Comparison of ENCODE assay signal across 8 mouse cellular contexts in genomic region chr16:30539433-30539832, GRCm38 (mm10). TPM values are rescaled to one million over a fixed set of nuclear protein-coding genes. Genes with fewer than 3 reads are reported as not detected.
DNase-seq lines count a peak whose midpoint lies in the region; ATAC-seq and TF ChIP-seq lines count a peak whose summit lies in the region.

No protein-coding gene starts in this region.

- no peaks in the 10 kb centered on the region for H3K4me1 ChIP-seq in hindbrain, postnatal 0 days (ENCODE audit: insufficient read depth, low read length)

- in situ Hi-C loops in Patski (cut with MboI; ENCODE audit: low pct_unique_long_range_greater_than_20kb), result loop anchor here (5.0 kb wide), 1 partner anchor 813 kb away; no protein-coding TSS in a partner anchor

- H3K27ac ChIP-seq in gastrocnemius, adult 2 months, result no peak overlapping the region
- H3K27ac ChIP-seq in hindbrain, postnatal 0 days, result no peak overlapping the region

- H3K9ac ChIP-seq in hindbrain, postnatal 0 days (replicated peaks; ENCODE audit: low read length), result no peak overlapping the region

- no peak overlapping the region for H3K4me3 ChIP-seq in gastrocnemius, adult 2 months
- no peak overlapping the region for H3K4me3 ChIP-seq in hindbrain, postnatal 0 days (ENCODE audit: low read length)

- H3K9me3 ChIP-seq in hindbrain, postnatal 0 days (ENCODE audit: low read length), result no peaks in the 10 kb centered on the region

- intact Hi-C loops in gastrocnemius, adult 2 months (cut with DNase I), result no loop called here

- 26% methylated on average over 10 of the region's 10 CpGs for WGBS in hindbrain, postnatal 0 days

- ATAC-seq in Patski, result no peak
- peak; percentile 77 for ATAC-seq in erythroblast, adult 5-6 weeks (replicated peaks; ENCODE audit: low FRiP score, poor library complexity, severe bottlenecking)
- ATAC-seq in hindbrain, postnatal 0 days, result no peak

- TF ChIP-seq CTCF in gastrocnemius, adult 2 months (IDR thresholded peaks at IDR 0.05), result peak; percentile 84
- peak; percentile 80 for TF ChIP-seq CTCF in Patski (IDR thresholded peaks at IDR 0.05)
- TF ChIP-seq CTCF in hindbrain, postnatal 0 days (IDR thresholded peaks at IDR 0.05; ENCODE audit: low read depth), result peak; percentile 83

- H3K36me3 ChIP-seq in hindbrain, postnatal 0 days (ENCODE audit: insufficient read depth, low read length), result peaks cover 4% of the 10 kb centered on the region

- DNase-seq in gastrocnemius, adult 2 months, result peak; percentile 68
- no peak for DNase-seq in gastrocnemius, adult 8-10 months (ENCODE audit: low spot score in 2 of 2)
- DNase-seq in 3134 (ENCODE audit: extremely low read depth, insufficient read length, low spot score) (peak; percentile 35), Patski (ENCODE audit: low read depth, low spot score) (no peak)
- peak; percentile 64 for DNase-seq in hindbrain, postnatal 0 days (ENCODE audit: low spot score)
- DNase-seq in mesoderm, embryonic 11.5 days (ENCODE audit: low read depth, low spot score), result peak; percentile 73
- no peak for DNase-seq in frontal cortex, postnatal 25 days (ENCODE audit: low spot score in 2 of 2)

- CTCF ChIA-PET in Patski (lab: Charles Lee), result interaction anchor here (1.2 kb wide), 1 partner anchor 22 kb away, joined by 4 read pairs; no protein-coding TSS in a partner anchor

- POLR2A ChIA-PET in Patski (lab: Charles Lee), result no interaction called here

- no peak overlapping the region for H3K4me2 ChIP-seq in hindbrain, postnatal 0 days (ENCODE audit: low read depth, low read length)

- no peaks in the 10 kb centered on the region for H3K27me3 ChIP-seq in Patski
- H3K27me3 ChIP-seq in hindbrain, postnatal 0 days (ENCODE audit: insufficient read depth, low read length), result no peaks in the 10 kb centered on the region

RNA-seq across cellular contexts. Expression of gene Tmem44, which starts 11.2 kb away (rescaled TPM):
- 1 to 10 TPM; 1.7 to 2.1 TPM for total RNA-seq in gastrocnemius, adult 2 months (2021)
- 1 to 10 TPM in 3 of 4 experiments, under 1 TPM in 1; 0.82 to 1.6 (median 1.3) TPM for total RNA-seq in gastrocnemius, adult 8-10 months (2022)
- polyA plus RNA-seq in Patski (2021), result 8.0 TPM
- 0.21 TPM in 1 of 2 replicates, not detected in the other for total RNA-seq in erythroblast, adult 5-6 weeks (2015; ENCODE audit: low replicate concordance)
- total RNA-seq in erythroblast, adult 5-6 weeks (2017; ENCODE audit: low replicate concordance), result 0.70 and 0.77 TPM in 2 replicates
- 83.9 and 92.9 TPM in 2 replicates for total RNA-seq in hindbrain, postnatal 0 days (2014; rRNA removed)
- polyA plus RNA-seq in hindbrain, postnatal 0 days (2015; fragmentation: Nextera tagmentation; extraction: Ambion mirVana), result 41.8 and 44.6 TPM in 2 replicates

RNA-seq across cellular contexts. Expression of gene Lsg1, which starts 48.0 kb away (rescaled TPM):
- 10 to 100 TPM; 19.5 to 20.2 TPM for total RNA-seq in gastrocnemius, adult 2 months (2021)
- total RNA-seq in gastrocnemius, adult 8-10 months (2022), result 10 to 100 TPM; 19.6 to 23.0 (median 20.8) TPM
- 47.8 TPM for polyA plus RNA-seq in Patski (2021)
- 9.2 and 11.5 TPM in 2 replicates for total RNA-seq in erythroblast, adult 5-6 weeks (2015; ENCODE audit: low replicate concordance)
- 18.0 and 36.7 TPM in 2 replicates for total RNA-seq in erythroblast, adult 5-6 weeks (2017; ENCODE audit: low replicate concordance)
- 9.9 and 16.7 TPM in 2 replicates for total RNA-seq in hindbrain, postnatal 0 days (2014; rRNA removed)
- polyA plus RNA-seq in hindbrain, postnatal 0 days (2015; fragmentation: Nextera tagmentation; extraction: Ambion mirVana), result 42.1 and 45.4 TPM in 2 replicates

Comparison
In these comparisons a context has a peak if more than half of its experiments do, and no peak if none do; other contexts are left out.
1. DNase-seq: peak in gastrocnemius, adult 2 months (single experiment), 3134 (single experiment), hindbrain, postnatal 0 days (single experiment) and mesoderm, embryonic 11.5 days (single experiment); none in gastrocnemius, adult 8-10 months (0 of 2), Patski (single experiment) and frontal cortex, postnatal 25 days (0 of 2).
2. RNA of gene Tmem44, which starts 11.2 kb away (total RNA-seq): 83.9 to 92.9 TPM in hindbrain, postnatal 0 days; 1.7 to 2.1 TPM in gastrocnemius, adult 2 months, 0.82 to 1.6 TPM in gastrocnemius, adult 8-10 months and 0.21 to 0.77 TPM in erythroblast, adult 5-6 weeks; every median in the first group is over 10 times any median in the second.
3. Peak in every context shown above with its lines, with median percentiles within 50 percentile points of each other: CTCF ChIP-seq.